Mouse (Mus musculus): ENCODE results near the gene Chrm4. TPM values are rescaled to one million over a fixed set of nuclear protein-coding genes. Genes with fewer than 3 reads are reported as not detected.

Gene Chrm4
- not detected for total RNA-seq (2021)

- no peak for DNase-seq
Measured at GRCm38 (mm10) chr2:91926949-91927348, at the start of gene Chrm4. TSS of gene Chrm4 (plus strand) at chr2:91927249.

- DNase-seq = no peak
Measured at GRCm38 (mm10) chr2:91878387-91879180, 48.5 kb upstream of the Chrm4 start.

- DNase-seq = no peak
Measured at GRCm38 (mm10) chr2:91883961-91884360, 43.1 kb upstream of the Chrm4 start.

- no peak for DNase-seq
Measured at GRCm38 (mm10) chr2:91884616-91885015, 42.4 kb upstream of the Chrm4 start.

GRCm38 (mm10) chr2:91894716-91895115, 32.3 kb upstream of the Chrm4 start:
- no peak for DNase-seq

GRCm38 (mm10) chr2:91895401-91895800, 31.6 kb upstream of the Chrm4 start:
- DNase-seq = no peak

- no peak for DNase-seq
Measured at GRCm38 (mm10) chr2:91897968-91898367, 29.1 kb upstream of the Chrm4 start.

- DNase-seq = no peak
Measured at GRCm38 (mm10) chr2:91899141-91899540, 27.9 kb upstream of the Chrm4 start.

- DNase-seq = no peak
Measured at GRCm38 (mm10) chr2:91900431-91900830, 26.6 kb upstream of the Chrm4 start.

- DNase-seq = no peak
Measured at GRCm38 (mm10) chr2:91902336-91902735, 24.7 kb upstream of the Chrm4 start.

GRCm38 (mm10) chr2:91903171-91903925, 23.7 kb upstream of the Chrm4 start:
- no peak for DNase-seq

- peak; percentile 37 for DNase-seq
Measured at GRCm38 (mm10) chr2:91904618-91905307, 22.3 kb upstream of the Chrm4 start.

GRCm38 (mm10) chr2:91906141-91906540, 20.9 kb upstream of the Chrm4 start:
- DNase-seq = no peak

GRCm38 (mm10) chr2:91912616-91913015, 14.4 kb upstream of the Chrm4 start:
- no peak for DNase-seq

- no peak for DNase-seq
Measured at GRCm38 (mm10) chr2:91913328-91914110, 13.5 kb upstream of the Chrm4 start.

- no peak for DNase-seq
Measured at GRCm38 (mm10) chr2:91916346-91916977, 10.6 kb upstream of the Chrm4 start.

GRCm38 (mm10) chr2:91917096-91917495, 10.0 kb upstream of the Chrm4 start:
- no peak for DNase-seq

GRCm38 (mm10) chr2:91920130-91920529, 6.9 kb upstream of the Chrm4 start:
- DNase-seq = no peak

- peak; percentile 90 for DNase-seq
Measured at GRCm38 (mm10) chr2:91921181-91921789, 5.8 kb upstream of the Chrm4 start.

- peak; percentile 69 for DNase-seq
Measured at GRCm38 (mm10) chr2:91921790-91922570, 5.1 kb upstream of the Chrm4 start.
